14 mouse cellular contexts compared by ENCODE assay signal in genomic region chr17:83178483-83179150, GRCm38 (mm10). TPM values are rescaled to one million over a fixed set of nuclear protein-coding genes. Genes with fewer than 3 reads are reported as not detected.
DNase-seq lines count a peak whose midpoint lies in the region; ATAC-seq lines count a peak whose summit lies in the region.
"Had no signal": no experiment of that assay in that cellular context is flagged by ENCODE, and none has a peak within 500 bp of the region (broad histone marks: within the 10 kb centered on the region; RNA-seq: fewer than 3 reads in every experiment).

No protein-coding gene starts in this region.

- H3K27ac ChIP-seq in midbrain, embryonic 13.5 days = no peak overlapping the region
- no peak overlapping the region for H3K27ac ChIP-seq in midbrain, embryonic 16.5 days (ENCODE audit: low read length)
- H3K27ac ChIP-seq: heart, embryonic 13.5 days; hindbrain, embryonic 15.5 days; midbrain, embryonic 15.5 days had no signal

- H3K27me3 ChIP-seq in midbrain, embryonic 13.5 days = peaks cover 5% of the 10 kb centered on the region; the same call in 1 of the 2 replicates
- no peaks in the 10 kb centered on the region for H3K27me3 ChIP-seq in midbrain, embryonic 16.5 days (ENCODE audit: control insufficient read depth, insufficient read depth, low read depth, low read length)
- H3K27me3 ChIP-seq: heart, embryonic 13.5 days; hindbrain, embryonic 15.5 days; midbrain, embryonic 15.5 days had no signal

- H3K36me3 ChIP-seq in midbrain, embryonic 13.5 days = no peaks in the 10 kb centered on the region
- H3K36me3 ChIP-seq in midbrain, embryonic 16.5 days (ENCODE audit: control insufficient read depth, insufficient read depth, low read length) = no peaks in the 10 kb centered on the region
- H3K36me3 ChIP-seq: G1E; heart, embryonic 13.5 days; hindbrain, embryonic 15.5 days; midbrain, embryonic 15.5 days had no signal

- peaks cover 18% of the 10 kb centered on the region; the same call in 1 of the 2 replicates for H3K4me1 ChIP-seq in midbrain, embryonic 13.5 days (replicated peaks)
- H3K4me1 ChIP-seq in midbrain, embryonic 16.5 days (ENCODE audit: control insufficient read depth, insufficient read depth, low read length) = no peaks in the 10 kb centered on the region

- H3K4me3 ChIP-seq in midbrain, embryonic 13.5 days (replicated peaks) = no peak overlapping the region
- H3K4me3 ChIP-seq in midbrain, embryonic 16.5 days (ENCODE audit: low read depth, low read length) = no peak overlapping the region
- H3K4me3 ChIP-seq: heart, embryonic 13.5 days; hindbrain, embryonic 15.5 days; midbrain, embryonic 15.5 days had no signal

- peak; percentile 44 for DNase-seq in adrenal gland, postnatal 10 days
- DNase-seq in adrenal gland, postnatal 4 days (ENCODE audit: low spot score in 2 of 2) = no peak
- DNase-seq in ES-CJ7 (ENCODE audit: low read depth, low spot score) = peak; percentile 16
- DNase-seq in kidney, postnatal 4 days = peak; percentile 49 to 64
- no peak for DNase-seq in cerebellum, postnatal 25 days
- DNase-seq: cerebellum, adult 11 months; layer of hippocampus, postnatal 36 days had no signal

- peak; percentile 49 for ATAC-seq in granulocyte monocyte progenitor cell, adult 5-6 weeks (replicated peaks; ENCODE audit: poor library complexity, severe bottlenecking)
- ATAC-seq in midbrain, embryonic 13.5 days = no peak
- ATAC-seq in midbrain, embryonic 16.5 days = no peak

- H3K4me2 ChIP-seq in midbrain, embryonic 13.5 days (replicated peaks) = no peak overlapping the region
- no peak overlapping the region for H3K4me2 ChIP-seq in midbrain, embryonic 16.5 days (ENCODE audit: low read length)
- H3K4me2 ChIP-seq: heart, embryonic 13.5 days; hindbrain, embryonic 15.5 days; midbrain, embryonic 15.5 days had no signal

- WGBS in midbrain, embryonic 13.5 days = 64% methylated on average over 9 of the region's 9 CpGs
- 61% methylated on average over 9 of the region's 9 CpGs for WGBS in midbrain, embryonic 16.5 days

- no peak overlapping the region for H3K9ac ChIP-seq in midbrain, embryonic 13.5 days (replicated peaks)
- H3K9ac ChIP-seq in midbrain, embryonic 16.5 days (ENCODE audit: low read depth, low read length) = no peak overlapping the region
- H3K9ac ChIP-seq: heart, embryonic 13.5 days; hindbrain, embryonic 15.5 days; midbrain, embryonic 15.5 days had no signal

- no peaks in the 10 kb centered on the region for H3K9me3 ChIP-seq in midbrain, embryonic 13.5 days
- H3K9me3 ChIP-seq in midbrain, embryonic 16.5 days (replicated peaks; ENCODE audit: control insufficient read depth, low read length, poor library complexity, severe bottlenecking) = no peaks in the 10 kb centered on the region
- H3K9me3 ChIP-seq: heart, embryonic 13.5 days; hindbrain, embryonic 15.5 days; midbrain, embryonic 15.5 days had no signal

RNA-seq across cellular contexts. Expression of gene Pkdcc, which starts 36.5 kb away (rescaled TPM):
- total RNA-seq in adrenal gland, postnatal 10 days (2021) = 100 to 1,000 TPM in 1 of 2 experiments, 10 to 100 TPM in 1; 95.0 to 101 TPM
- 100 to 1,000 TPM; 165 to 175 TPM for total RNA-seq in adrenal gland, postnatal 4 days (2021)
- 0.34 TPM in 1 of 2 replicates, not detected in the other for total RNA-seq in granulocyte monocyte progenitor cell, adult 5-6 weeks (2014; fragmentation: Nextera tagmentation)
- total RNA-seq in granulocyte monocyte progenitor cell, adult 5-6 weeks (2017) = 1.8 TPM in 1 of 2 replicates, not detected in the other
- polyA plus RNA-seq in midbrain, embryonic 13.5 days (2015; fragmentation: Nextera tagmentation; extraction: Ambion mirVana) = 1.5 and 2.3 TPM in 2 replicates
- polyA plus RNA-seq in midbrain, embryonic 16.5 days (2015; fragmentation: Nextera tagmentation; extraction: Ambion mirVana) = 3.9 and 4.3 TPM in 2 replicates
- total RNA-seq: G1E had no signal
- polyA plus RNA-seq: G1E had no signal

Comparison
In these comparisons a context has a peak if more than half of its experiments do, and no peak if none do; other contexts are left out.
1. DNase-seq: peak in adrenal gland, postnatal 10 days (single experiment), ES-CJ7 (single experiment) and kidney, postnatal 4 days (2 of 2); none in adrenal gland, postnatal 4 days (0 of 2) and cerebellum, postnatal 25 days (0 of 2).
2. RNA of gene Pkdcc, which starts 36.5 kb away (total RNA-seq): 165 to 175 TPM in adrenal gland, postnatal 4 days and 95.0 to 101 TPM in adrenal gland, postnatal 10 days; 0.34 to 1.8 TPM in granulocyte monocyte progenitor cell, adult 5-6 weeks; every median in the first group is over 10 times any median in the second.